Mouse (Mus musculus): Measurements from ENCODE around the gene Nle1. TPM values are rescaled to one million over a fixed set of nuclear protein-coding genes. Genes with fewer than 3 reads are reported as not detected.
A peak's percentile ranks its signal among the peaks of the same experiment; 100 is the strongest.

Nle1 gene
- polyA plus RNA-seq, 1 experiment = 53.5 TPM

DNA sequence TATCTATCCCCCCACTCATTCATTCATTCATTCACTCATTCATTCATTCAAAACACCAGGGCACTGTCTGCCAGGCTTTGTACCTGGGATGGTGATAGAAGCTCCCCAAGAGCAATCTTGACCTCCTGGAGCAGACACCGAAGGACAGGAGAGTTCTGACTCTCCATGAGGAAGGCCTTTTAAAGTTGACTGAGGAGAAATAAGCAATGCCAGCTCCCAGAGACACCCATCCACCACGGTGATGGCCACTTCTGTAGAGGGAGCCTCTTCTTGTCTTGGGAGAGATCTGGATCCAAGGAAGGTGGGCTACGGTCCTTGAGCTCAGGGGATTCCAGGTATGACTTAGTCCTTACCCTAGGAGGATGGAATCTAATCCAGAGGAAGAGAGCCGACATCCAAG, 2.0 kb upstream of the Nle1 start, which contains the start of gene Unc45b:
Gene Unc45b, plus strand, starts transcription at position 301 of the 400 bp plus-strand sequence.
- peaks cover 3% of the 10 kb centered on the region; the same call in 1 of the 2 replicates for H3K4me1 ChIP-seq (ENCODE audit: control insufficient read depth, insufficient read depth, insufficient read length)
- H3K27ac ChIP-seq (ENCODE audit: insufficient read depth, low read length) = no peak within 1 kb of the TSS
- H3K36me3 ChIP-seq (ENCODE audit: control insufficient read depth, insufficient read depth, low read length) = peaks cover 6% of the 10 kb centered on the region
- 89% methylated on average over 4 of the region's 4 CpGs for WGBS
- no peak for DNase-seq (ENCODE audit: low read depth in 1 of 2, low spot score in 2 of 2)
- TF ChIP-seq CTCF (IDR thresholded peaks at IDR 0.05; ENCODE audit: extremely low read depth, insufficient read depth, insufficient read length, insufficient replicate concordance) (no peak), POLR2A (IDR thresholded peaks at IDR 0.05; ENCODE audit: low read depth, low read length) (no peak)
- no peaks in the 10 kb centered on the region for H3K27me3 ChIP-seq (ENCODE audit: control insufficient read depth, insufficient read depth, low read length)
- H3K4me3 ChIP-seq (ENCODE audit: extremely low read depth, insufficient read depth, insufficient read length) = no peak within 1 kb of the TSS

DNA sequence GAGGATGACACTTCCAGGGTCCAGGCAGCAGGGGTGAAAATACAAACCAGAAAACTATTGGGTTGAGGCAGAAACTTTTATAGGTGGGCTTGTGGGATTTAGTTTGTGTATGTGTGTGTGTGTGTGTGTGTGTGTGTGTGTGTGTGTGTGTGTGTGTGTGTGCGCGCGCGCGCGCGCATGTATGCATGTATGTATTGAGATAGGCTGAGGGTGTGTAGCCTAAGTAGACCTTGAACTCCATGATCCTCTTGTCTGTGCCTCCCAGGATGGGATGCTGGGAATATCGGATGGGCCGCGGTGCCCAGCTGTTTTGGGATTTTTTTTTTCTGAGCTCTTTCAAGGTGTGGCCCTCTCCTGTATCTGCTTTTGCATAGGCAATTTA, 388 bp upstream of the Nle1 start:
- Histone ChIP-seq H3K36me3 (ENCODE audit: control insufficient read depth, insufficient read depth, low read length) (peaks cover 20% of the 10 kb centered on the region), H3K4me3 (ENCODE audit: extremely low read depth, insufficient read depth, insufficient read length) (0 out of 2 replicates have a peak overlapping the region, but pooled peaks have one; percentile 85), H3K27me3 (ENCODE audit: control insufficient read depth, insufficient read depth, low read length) (no peaks in the 10 kb centered on the region), H3K4me1 (ENCODE audit: control insufficient read depth, insufficient read depth, insufficient read length) (peaks cover 3% of the 10 kb centered on the region; the same call in 1 of the 2 replicates), H3K27ac (ENCODE audit: insufficient read depth, low read length) (no peak overlapping the region; the same call in 1 of the 2 replicates)
- TF ChIP-seq POLR2A (IDR thresholded peaks at IDR 0.05; ENCODE audit: low read depth, low read length) = no peak
- DNase-seq (ENCODE audit: low read depth in 1 of 2, low spot score in 2 of 2) = no peak
- 68% methylated on average over 10 of the region's 10 CpGs for WGBS

DNA sequence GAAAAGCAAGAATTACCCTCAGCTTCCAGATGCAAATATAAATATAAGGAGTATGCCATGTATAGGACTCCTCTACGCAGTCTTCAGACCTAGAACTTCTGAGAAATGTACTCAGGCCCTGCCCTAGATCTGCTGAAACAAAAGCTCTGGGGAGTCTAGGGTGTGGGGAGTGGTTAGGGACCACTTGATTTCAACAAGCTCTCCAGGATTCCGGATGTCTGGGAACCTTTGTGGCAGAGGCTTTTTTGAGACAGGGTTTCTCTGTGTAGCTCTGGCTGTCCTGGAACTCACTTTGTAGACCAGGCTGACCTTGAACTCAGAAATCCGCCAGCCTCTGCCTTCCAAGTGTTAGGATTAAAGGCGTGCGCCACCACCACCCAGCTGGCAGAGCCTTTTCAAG, 2.4 kb downstream of the Nle1 start:
- Histone ChIP-seq H3K27me3 (ENCODE audit: control insufficient read depth, insufficient read depth, low read length) (no peaks in the 10 kb centered on the region), H3K36me3 (ENCODE audit: control insufficient read depth, insufficient read depth, low read length) (peaks cover 40% of the 10 kb centered on the region), H3K4me1 (ENCODE audit: control insufficient read depth, insufficient read depth, insufficient read length) (peaks cover 3% of the 10 kb centered on the region; the same call in 1 of the 2 replicates), H3K4me3 (ENCODE audit: extremely low read depth, insufficient read depth, insufficient read length) (no peak overlapping the region), H3K27ac (ENCODE audit: insufficient read depth, low read length) (no peak overlapping the region)
- WGBS = 91% methylated on average over 5 of the region's 5 CpGs
- DNase-seq (ENCODE audit: low read depth in 1 of 2, low spot score in 2 of 2) = no peak
- TF ChIP-seq POLR2A (IDR thresholded peaks at IDR 0.05; ENCODE audit: low read depth, low read length) (no peak), CTCF (IDR thresholded peaks at IDR 0.05; ENCODE audit: extremely low read depth, insufficient read depth, insufficient read length, insufficient replicate concordance) (no peak)

- DNase-seq (ENCODE audit: low read depth in 1 of 2, low spot score in 2 of 2) = no peak
- TF ChIP-seq CTCF (IDR thresholded peaks at IDR 0.05; ENCODE audit: extremely low read depth, insufficient read depth, insufficient read length, insufficient replicate concordance) (no peak), POLR2A (IDR thresholded peaks at IDR 0.05; ENCODE audit: low read depth, low read length) (no peak)
- Histone ChIP-seq H3K27me3 (ENCODE audit: control insufficient read depth, insufficient read depth, low read length) (no peaks in the 10 kb centered on the region), H3K36me3 (ENCODE audit: control insufficient read depth, insufficient read depth, low read length) (peaks cover 44% of the 10 kb centered on the region), H3K27ac (ENCODE audit: insufficient read depth, low read length) (no peak overlapping the region), H3K4me3 (ENCODE audit: extremely low read depth, insufficient read depth, insufficient read length) (no peak overlapping the region), H3K4me1 (ENCODE audit: control insufficient read depth, insufficient read depth, insufficient read length) (peaks cover 3% of the 10 kb centered on the region; the same call in 1 of the 2 replicates)
- WGBS = 73% methylated on average over 7 of the region's 8 CpGs
Observed at GRCm38 (mm10) chr11:82904952-82905351, 3.3 kb downstream of the Nle1 start.

- WGBS = 94% methylated on average over 20 of the region's 20 CpGs
- Histone ChIP-seq H3K36me3 (ENCODE audit: control insufficient read depth, insufficient read depth, low read length) (peaks cover 44% of the 10 kb centered on the region), H3K27ac (ENCODE audit: insufficient read depth, low read length) (no peak overlapping the region), H3K27me3 (ENCODE audit: control insufficient read depth, insufficient read depth, low read length) (no peaks in the 10 kb centered on the region), H3K4me1 (ENCODE audit: control insufficient read depth, insufficient read depth, insufficient read length) (no peaks in the 10 kb centered on the region), H3K4me3 (ENCODE audit: extremely low read depth, insufficient read depth, insufficient read length) (no peak overlapping the region)
- DNase-seq (ENCODE audit: low read depth in 1 of 2, low spot score in 2 of 2) = no peak
- TF ChIP-seq CTCF (IDR thresholded peaks at IDR 0.05; ENCODE audit: extremely low read depth, insufficient read depth, insufficient read length, insufficient replicate concordance) = no peak
- no peak for TF ChIP-seq POLR2A (IDR thresholded peaks at IDR 0.05; ENCODE audit: low read depth, low read length)
Observed at GRCm38 (mm10) chr11:82901606-82902310, 6.5 kb downstream of the Nle1 start.

GRCm38 (mm10) chr11:82899720-82900119, 8.5 kb downstream of the Nle1 start:
- no peak overlapping the region for H3K4me3 ChIP-seq (ENCODE audit: extremely low read depth, insufficient read depth, insufficient read length)

GRCm38 (mm10) chr11:82897478-82897877, 10.7 kb downstream of the Nle1 start:
- Histone ChIP-seq H3K27me3 (ENCODE audit: control insufficient read depth, insufficient read depth, low read length) (no peaks in the 10 kb centered on the region), H3K4me3 (ENCODE audit: extremely low read depth, insufficient read depth, insufficient read length) (no peak overlapping the region), H3K36me3 (ENCODE audit: control insufficient read depth, insufficient read depth, low read length) (peaks cover 16% of the 10 kb centered on the region), H3K27ac (ENCODE audit: insufficient read depth, low read length) (no peak overlapping the region), H3K4me1 (ENCODE audit: control insufficient read depth, insufficient read depth, insufficient read length) (no peaks in the 10 kb centered on the region)
- DNase-seq (ENCODE audit: low read depth in 1 of 2, low spot score in 2 of 2) = no peak
- WGBS = 84% methylated on average over 10 of the region's 10 CpGs
- TF ChIP-seq POLR2A (IDR thresholded peaks at IDR 0.05; ENCODE audit: low read depth, low read length) (no peak), CTCF (IDR thresholded peaks at IDR 0.05; ENCODE audit: extremely low read depth, insufficient read depth, insufficient read length, insufficient replicate concordance) (no peak)

More at GRCm38 (mm10) chr11:82899720-82900119, 8.5 kb downstream of the Nle1 start:
- no peaks in the 10 kb centered on the region for H3K27me3 ChIP-seq (ENCODE audit: control insufficient read depth, insufficient read depth, low read length)
- no peak for TF ChIP-seq POLR2A (IDR thresholded peaks at IDR 0.05; ENCODE audit: low read depth, low read length)
- no peak for TF ChIP-seq CTCF (IDR thresholded peaks at IDR 0.05; ENCODE audit: extremely low read depth, insufficient read depth, insufficient read length, insufficient replicate concordance)
- H3K4me1 ChIP-seq (ENCODE audit: control insufficient read depth, insufficient read depth, insufficient read length) = no peaks in the 10 kb centered on the region
- H3K27ac ChIP-seq (ENCODE audit: insufficient read depth, low read length) = no peak overlapping the region
- no peak for DNase-seq (ENCODE audit: low read depth in 1 of 2, low spot score in 2 of 2)
- peaks cover 32% of the 10 kb centered on the region for H3K36me3 ChIP-seq (ENCODE audit: control insufficient read depth, insufficient read depth, low read length)
- 87% methylated on average over 5 of the region's 5 CpGs for WGBS
